Mouse (Mus musculus): ENCODE results near the gene Apol7e. TPM values are rescaled to one million over a fixed set of nuclear protein-coding genes. Genes with fewer than 3 reads are reported as not detected.

The Apol7e gene
- total RNA-seq, 2 experiments from 2014 or later, result not detected

Other genes with a start within 250 kb of the Apol7e start
- not detected for gene Apol10a, start 221.8 kb upstream of the Apol7e start, total RNA-seq (2021)
- gene Apol11a, start 190.6 kb upstream of the Apol7e start, total RNA-seq (2021), result not detected
- not detected for gene Apol7c, start 165.5 kb upstream of the Apol7e start, total RNA-seq (2021)
- gene 1700025B11Rik, start 137.0 kb upstream of the Apol7e start, total RNA-seq (2021), result not detected
- 1 to 10 TPM in 1 of 2 experiments, under 1 TPM in 1; 0.27 to 1.2 TPM for gene Apol10b, start 102.7 kb upstream of the Apol7e start, total RNA-seq (2021)
- not detected for gene Gm36245, start 99.6 kb upstream of the Apol7e start, total RNA-seq (2021)
- under 1 TPM in 1 of 2 experiments, not detected in 1; 0.14 TPM for gene Apol11b, start 55.6 kb upstream of the Apol7e start, total RNA-seq (2021)
- not detected for gene Apol9b, start 30.2 kb downstream of the Apol7e start, total RNA-seq (2021)
- under 1 TPM; 0.07 to 0.73 TPM for gene Apol8, start 58.1 kb downstream of the Apol7e start, total RNA-seq (2021)
- 10 to 100 TPM; 42.8 to 63.0 TPM for gene Myh9, start 143.3 kb downstream of the Apol7e start, total RNA-seq (2021)
- 100 to 1,000 TPM; 215 to 223 TPM for gene Txn2, start 230.1 kb downstream of the Apol7e start, total RNA-seq (2021)